Mouse (Mus musculus) adrenal gland, postnatal 36 days (tissue): ENCODE data around the gene Nek8. TPM values are rescaled to one million over a fixed set of nuclear protein-coding genes. Genes with fewer than 3 reads are reported as not detected.

Source experiments
- DNase-seq, 2 experiments: peaks; one replicate each; pipeline ENCODE4 v3.0.0; 2021; ENCODE audit warnings: mixed read lengths in 1 of 2
- total RNA-seq, 2 experiments: library from RNA; stranded (reverse); gene quantifications; 2 replicates each; pipeline ENCODE4 v1.2.3; 2021

Gene Nek8
- total RNA-seq, 2 experiments from 2014 or later, result 10.5 to 11.3 TPM

GRCm38 (mm10) chr11:78183884-78184514 lies 7.5 kb upstream of the Nek8 start:
- no peak for DNase-seq

- peak; percentile 78 to 79 for DNase-seq
These were observed 6.7 kb upstream of the Nek8 start, which contains the start of gene Rpl23a for GRCm38 (mm10) chr11:78182961-78183844. TSS of gene Rpl23a (minus strand) at chr11:78183584.

GRCm38 (mm10) chr11:78182450-78182849 lies 6.0 kb upstream of the Nek8 start:
- DNase-seq, result no peak

GRCm38 (mm10) chr11:78181830-78182357 lies 5.4 kb upstream of the Nek8 start:
- DNase-seq, result no peak

GRCm38 (mm10) chr11:78180081-78180761 lies 3.7 kb upstream of the Nek8 start:
- no peak for DNase-seq

- DNase-seq, result no peak
These were observed 3.0 kb upstream of the Nek8 start for GRCm38 (mm10) chr11:78179438-78179999.

- DNase-seq, result peak; percentile 73 to 80
These were observed 2.5 kb upstream of the Nek8 start for GRCm38 (mm10) chr11:78178859-78179437.

- DNase-seq, result peak; percentile 95 to 96
These were observed 1.7 kb upstream of the Nek8 start for GRCm38 (mm10) chr11:78177903-78178858.

- DNase-seq, result peak; percentile 44 to 56
These were observed 962 bp upstream of the Nek8 start for GRCm38 (mm10) chr11:78177437-78177836.

GRCm38 (mm10) chr11:78176905-78177331 lies 443 bp upstream of the Nek8 start:
- DNase-seq, result no peak

- no peak for DNase-seq
These were observed 589 bp downstream of the Nek8 start for GRCm38 (mm10) chr11:78175771-78176401.

- DNase-seq, result no peak
These were observed 2.0 kb downstream of the Nek8 start for GRCm38 (mm10) chr11:78174506-78174905.

- DNase-seq, result peak; percentile 17 to 54
These were observed 3.6 kb downstream of the Nek8 start for GRCm38 (mm10) chr11:78172748-78173383.

- DNase-seq, result no peak
These were observed 4.3 kb downstream of the Nek8 start for GRCm38 (mm10) chr11:78172034-78172747.

GRCm38 (mm10) chr11:78171328-78171727 lies 5.1 kb downstream of the Nek8 start:
- DNase-seq, result no peak

- DNase-seq, result no peak
These were observed 6.2 kb downstream of the Nek8 start for GRCm38 (mm10) chr11:78170306-78170705.

GRCm38 (mm10) chr11:78168541-78169468 lies 7.7 kb downstream of the Nek8 start:
- no peak for DNase-seq
